Mouse (Mus musculus) liver, embryonic 14.5 days (tissue): ENCODE data around the gene Kif6.

Source experiments
- CTCF ChIP-seq: IDR thresholded peaks from 2 replicates; pipeline ENCODE4 v1.5.1; 2016; ENCODE audit warnings: antibody characterized with exemption, low read depth, control low read depth
- EP300 ChIP-seq: IDR thresholded peaks from 2 replicates; pipeline ENCODE4 v1.6.1; 2016; ENCODE audit warnings: antibody characterized with exemption, low read depth

- TF ChIP-seq CTCF (no peak), EP300 (no peak)
These were observed 201.8 kb downstream of the Kif6 start for GRCm38 (mm10) chr17:49816703-49817102.
